Mouse (Mus musculus) liver, embryonic 14.5 days (tissue): ENCODE data around the gene Grid2ip.

Experiments used
- CTCF ChIP-seq: IDR thresholded peaks from 2 replicates; pipeline ENCODE4 v1.5.1; 2016; ENCODE audit warnings: antibody characterized with exemption, low read depth, control low read depth
- EP300 ChIP-seq: IDR thresholded peaks from 2 replicates; pipeline ENCODE4 v1.6.1; 2016; ENCODE audit warnings: antibody characterized with exemption, low read depth

GRCm38 (mm10) chr5:143309916-143310315, 47.2 kb upstream of the Grid2ip start:
- no peak for TF ChIP-seq CTCF
- no peak for TF ChIP-seq EP300
